Mouse (Mus musculus) adrenal gland, postnatal 10 days (tissue): ENCODE measurements at regions not wholly inside any gene's neighbourhood (a gene's known extent, or its start where the extent isn't known, plus 50 kb on each side); places are given as distances from the start of the nearest gene placed in this dataset.

Experiments used
- DNase-seq: peaks from one replicate; pipeline ENCODE4 v3.0.0; 2021; ENCODE audit warnings: mixed read lengths

DNA sequence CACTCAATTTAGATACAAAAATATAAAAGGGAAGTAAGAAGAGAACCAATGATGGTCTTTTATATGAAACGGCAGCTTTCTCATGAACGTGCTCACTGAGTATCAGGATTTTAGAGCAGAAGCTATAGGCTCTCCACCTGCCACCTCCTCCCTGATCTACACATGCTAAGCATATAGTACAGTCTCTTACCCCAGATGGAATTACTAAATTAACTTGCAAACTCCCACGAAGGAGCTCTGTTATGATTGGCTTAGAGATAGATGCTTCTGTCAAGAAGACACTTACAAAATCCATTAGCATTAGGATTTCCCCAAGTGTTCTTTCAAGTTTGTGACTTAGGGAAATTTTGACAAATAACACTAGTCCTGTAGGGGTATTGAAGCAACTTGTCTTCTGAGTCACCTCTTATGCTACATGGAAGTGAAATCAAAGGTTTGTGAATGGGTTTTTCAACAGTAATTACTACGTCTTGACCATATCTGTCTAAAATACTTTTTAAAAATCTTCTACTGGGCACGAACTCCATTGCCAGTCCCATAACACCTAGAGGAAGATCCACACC lies 60.6 kb downstream of the Crygs start:
- DNase-seq: no peak

DNA sequence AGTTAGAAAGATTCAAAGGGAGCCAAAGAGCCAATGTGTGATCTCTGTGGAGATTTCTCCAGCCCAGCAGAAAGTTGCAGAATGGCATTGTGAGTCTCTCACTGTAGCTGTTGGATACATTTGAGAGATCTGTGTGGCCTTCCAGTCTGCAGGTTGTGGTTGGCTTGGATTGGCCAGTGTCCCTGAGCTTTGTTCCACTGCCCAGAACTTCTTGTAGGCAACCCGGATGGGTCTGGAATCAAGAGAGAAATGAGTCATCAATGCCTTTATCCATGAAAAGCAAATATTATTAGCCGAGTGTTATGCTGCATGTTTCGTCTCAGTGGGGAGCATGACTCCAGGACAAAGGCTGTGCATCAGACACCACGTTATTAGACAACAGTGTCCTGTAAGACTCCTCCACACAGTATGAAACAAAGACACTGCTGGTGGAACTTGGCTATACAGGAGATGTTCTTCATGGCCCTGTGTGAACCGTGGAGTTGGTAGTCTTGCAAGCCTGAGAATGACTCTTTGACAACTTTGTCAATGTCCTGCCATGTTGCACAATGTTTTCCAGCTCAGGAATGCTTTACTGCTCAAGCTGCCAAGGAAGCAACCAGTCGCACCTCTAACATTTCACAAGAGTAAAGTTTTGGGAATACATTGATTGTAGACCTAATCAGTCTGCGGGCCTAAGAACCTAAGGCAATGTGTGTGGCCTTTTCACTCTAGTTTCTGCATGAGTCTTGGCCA lies 67.1 kb downstream of the Crygs start:
- DNase-seq: no peak

GRCm38 (mm10) chr16:22743461-22743860 lies 67.9 kb downstream of the Crygs start:
- no peak for DNase-seq

GRCm38 (mm10) chr16:22741496-22741895 lies 69.9 kb downstream of the Crygs start:
- DNase-seq: no peak

- no peak for DNase-seq
Observed at GRCm38 (mm10) chr16:22734529-22735022, 76.8 kb downstream of the Crygs start.

DNA sequence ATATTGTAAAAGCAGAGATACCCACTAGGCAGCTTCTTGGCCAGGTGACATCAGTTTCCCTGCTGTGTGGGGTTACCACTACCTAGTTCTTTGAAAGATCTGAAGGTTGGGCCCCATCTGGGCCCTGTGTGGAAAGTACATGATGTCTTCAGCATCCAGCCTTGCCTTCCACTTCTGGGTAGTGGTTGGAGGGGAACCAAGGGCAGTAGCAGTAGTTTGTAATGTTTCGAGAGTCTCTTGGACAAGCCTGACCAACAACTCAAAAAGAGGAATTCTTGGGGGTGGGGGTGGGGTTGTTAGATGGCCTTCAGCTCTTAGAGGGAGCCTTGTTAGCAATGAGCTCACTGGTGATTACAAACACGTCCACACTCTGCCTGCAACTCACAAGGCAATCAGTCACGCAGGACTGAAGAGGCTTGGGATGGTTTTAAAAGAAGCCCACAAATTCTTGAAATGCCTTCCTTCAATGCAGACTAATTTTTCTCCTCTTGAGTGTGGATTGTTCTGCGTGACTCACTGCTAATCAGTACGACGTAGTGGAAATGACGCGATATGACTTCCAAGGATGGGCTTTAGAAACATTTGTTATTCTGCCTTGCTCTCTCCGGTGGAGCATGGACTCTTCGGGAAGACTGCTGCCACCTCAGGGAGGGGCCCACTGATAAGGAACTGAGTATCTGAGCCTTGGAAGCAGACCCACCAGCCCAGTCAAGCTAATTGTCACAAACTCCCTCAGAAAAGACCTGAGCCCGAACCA lies 76.9 kb upstream of the Dgkg start:
- no peak for DNase-seq

GRCm38 (mm10) chr16:22729096-22729495 lies 72.1 kb upstream of the Dgkg start:
- no peak for DNase-seq

DNA sequence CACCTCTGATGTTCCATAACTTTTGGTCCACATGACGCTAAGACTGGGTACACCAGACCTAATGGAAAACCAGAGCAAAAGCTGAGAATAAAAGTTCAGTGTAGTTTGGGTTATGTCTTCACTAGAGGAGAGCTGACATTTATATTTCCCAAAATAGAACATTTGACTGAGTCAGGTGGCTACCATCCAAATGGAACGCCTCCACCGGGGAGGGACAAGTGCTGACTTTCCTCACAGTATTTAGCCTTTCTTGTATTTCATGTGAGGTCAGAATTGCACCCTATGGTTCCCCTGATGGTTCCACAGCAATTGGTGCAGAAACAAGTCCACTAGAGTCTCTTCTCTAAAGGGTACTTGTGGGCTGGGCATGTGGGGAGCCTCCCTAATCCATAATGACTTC lies 68.2 kb upstream of the Dgkg start:
- peak; percentile 63 for DNase-seq

- no peak for DNase-seq
Observed at GRCm38 (mm10) chr16:22723333-22723732, 66.3 kb upstream of the Dgkg start.

GRCm38 (mm10) chr16:22719791-22720190 lies 62.8 kb upstream of the Dgkg start:
- DNase-seq: no peak

DNA sequence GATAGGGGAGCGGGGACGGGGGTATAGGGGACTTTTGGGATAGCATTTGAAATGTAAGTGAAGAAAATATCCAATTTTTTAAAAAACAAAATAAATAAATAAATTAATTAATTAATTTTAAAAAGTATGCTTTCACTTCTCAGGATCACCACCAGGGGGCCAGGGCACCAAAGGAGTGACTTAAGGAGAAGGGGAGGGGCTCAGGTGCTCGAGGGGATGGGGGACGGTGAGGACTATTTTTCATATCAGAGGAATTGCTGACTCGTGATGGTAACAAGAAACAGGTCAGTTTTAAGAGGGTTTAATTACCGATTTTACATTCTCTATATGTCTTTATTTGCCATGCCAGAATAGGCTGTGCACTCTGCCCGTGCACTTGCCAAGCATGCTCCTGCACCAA lies 62.3 kb upstream of the Dgkg start:
- DNase-seq: peak; percentile 26

- no peak for DNase-seq
Observed at GRCm38 (mm10) chr16:22717462-22717861, 60.4 kb upstream of the Dgkg start.

DNA sequence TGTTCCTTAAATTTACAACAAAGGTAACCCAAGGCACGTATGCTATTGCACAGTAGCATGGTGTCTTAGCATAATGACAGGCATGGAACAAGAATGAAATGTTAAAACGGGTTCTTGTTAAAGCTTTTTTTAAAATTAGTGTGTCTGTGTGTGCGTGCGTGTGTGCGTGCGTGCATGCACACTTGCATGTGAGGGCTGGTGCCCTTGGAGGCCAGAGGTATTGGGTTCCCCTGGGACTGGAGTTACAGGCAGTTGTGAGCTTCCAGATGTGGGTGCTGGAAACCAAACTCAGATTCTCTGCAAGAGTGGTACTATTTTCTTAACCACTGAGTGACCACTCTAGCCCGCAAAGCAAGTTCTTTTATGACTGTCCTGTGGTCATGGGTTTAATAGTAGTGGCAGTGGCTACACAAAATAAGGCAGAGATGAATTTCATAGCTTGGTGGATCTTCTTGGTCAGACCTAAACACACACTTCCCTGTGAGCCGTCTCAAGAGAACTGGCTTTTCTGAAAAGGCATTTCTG lies 59.3 kb upstream of the Dgkg start:
- no peak for DNase-seq

GRCm38 (mm10) chr16:22714315-22714714 lies 57.3 kb upstream of the Dgkg start:
- DNase-seq: no peak

DNA sequence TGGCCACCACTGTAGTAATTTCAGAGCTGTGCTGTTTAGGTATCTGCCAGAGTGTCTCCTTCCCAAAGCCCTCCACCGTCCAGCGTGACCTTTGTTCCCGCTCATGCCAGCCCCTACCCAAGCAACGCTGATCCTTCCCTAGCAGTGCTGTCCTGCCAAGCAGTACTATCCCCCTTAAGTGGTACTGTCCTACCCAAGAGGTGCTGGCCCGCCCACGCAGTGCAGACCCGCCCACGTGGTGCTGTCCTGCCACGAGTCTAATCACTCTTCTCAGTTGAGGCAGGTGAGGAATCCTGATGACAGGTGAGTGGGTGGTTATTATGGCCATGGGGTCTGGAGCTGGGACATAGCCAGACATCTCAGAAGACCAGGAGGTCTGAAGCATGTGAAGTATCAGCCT lies 51.7 kb upstream of the Dgkg start:
- no peak for DNase-seq
